Mouse (Mus musculus) spleen, adult 2 months (tissue): Measurements from ENCODE around the gene Anln.

Experiments
- CTCF ChIP-seq: fragments of 200-500 bp; IDR thresholded peaks from 2 replicates; pipeline ENCODE4 v1.5.1; 2011; ENCODE audit warnings: mild to moderate bottlenecking, inconsistent platforms; ENCODE audit not compliant: insufficient read depth, insufficient read length, insufficient replicate concordance; ENCODE audit errors: extremely low read depth
- POLR2A ChIP-seq: fragments of 200-500 bp; IDR thresholded peaks from 2 replicates; pipeline ENCODE4 v1.6.1; 2011; ENCODE audit warnings: low read depth, low read length, inconsistent platforms

DNA sequence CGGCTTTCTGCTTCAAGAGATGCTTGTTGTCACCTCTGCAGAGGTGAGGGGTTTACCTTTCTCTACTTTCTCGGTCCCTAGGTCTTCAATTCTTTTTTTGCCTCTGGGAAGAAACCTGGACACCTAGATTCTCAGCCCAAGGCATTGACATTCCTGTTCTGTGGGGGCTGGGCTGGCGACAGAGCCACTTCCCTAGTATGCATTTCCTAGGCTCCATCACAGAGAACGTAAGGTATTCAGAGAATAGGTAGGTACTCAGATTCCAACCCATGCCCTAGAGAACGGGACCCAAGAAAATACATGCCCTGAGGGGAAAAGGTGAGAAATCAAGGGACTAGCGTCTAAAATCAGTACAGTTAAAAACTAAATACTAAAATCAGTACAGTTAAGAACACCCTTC lies 82.3 kb downstream of the Anln start:
- TF ChIP-seq POLR2A (no peak), CTCF (no peak)
